In genomic region chr15:99392486-99393385, GRCm38 (mm10) we compare ENCODE assay signal across 8 mouse cellular contexts. TPM values are rescaled to one million over a fixed set of nuclear protein-coding genes. Genes with fewer than 3 reads are reported as not detected.
DNase-seq lines count a peak whose midpoint lies in the region; ATAC-seq lines count a peak whose summit lies in the region.

Tmbim6 (plus strand) TSS chr15:99392882.

- no peaks in the 10 kb centered on the region for H3K9me3 ChIP-seq in intestine, embryonic 14.5 days (ENCODE audit: control insufficient read depth, low read length)

- H3K4me3 ChIP-seq in intestine, embryonic 14.5 days (ENCODE audit: low read depth, low read length), result peak within 1 kb of the TSS; percentile 87

- no peaks in the 10 kb centered on the region for H3K36me3 ChIP-seq in intestine, embryonic 14.5 days (ENCODE audit: control insufficient read depth, insufficient read depth, low read length)

- no peaks in the 10 kb centered on the region for H3K27me3 ChIP-seq in intestine, embryonic 14.5 days (replicated peaks; ENCODE audit: control insufficient read depth, insufficient read depth, low read length)

- H3K4me1 ChIP-seq in intestine, embryonic 14.5 days (replicated peaks; ENCODE audit: control insufficient read depth, insufficient read depth, low read length), result peaks cover 18% of the 10 kb centered on the region

- DNase-seq in adrenal gland, adult 18-20 months (ENCODE audit: low spot score in 2 of 2), result peak; percentile 92 to 95
- peak; percentile 99 for DNase-seq in embryo, embryonic 11 days
- DNase-seq in gastrocnemius, postnatal 25 days, result peak; percentile 100
- DNase-seq in intestine, embryonic 14.5 days (ENCODE audit: low spot score), result peak; percentile 99
- DNase-seq in left cerebral cortex, postnatal 14 days (ENCODE audit: low spot score in 2 of 2), result peak; percentile 100
- DNase-seq in mesoderm, embryonic 11.5 days (ENCODE audit: low read depth, low spot score), result peak; percentile 100
- DNase-seq in right cerebral cortex, postnatal 36 days (ENCODE audit: low spot score in 2 of 2), result peak; percentile 100
- DNase-seq in yolk sac, embryonic 10.5 days (ENCODE audit: low spot score), result peak; percentile 100

- under 1% methylated on average over 51 of the region's 51 CpGs for WGBS in intestine, embryonic 14.5 days

- ATAC-seq in intestine, embryonic 14.5 days (replicated peaks; ENCODE audit: low FRiP score, low TSS enrichment, low read depth), result peak; percentile 100

- intact Hi-C loops in left cerebral cortex, postnatal 14 days (cut with DNase I), result no loop called here

- peak within 1 kb of the TSS; percentile 90 for H3K9ac ChIP-seq in intestine, embryonic 14.5 days (ENCODE audit: low read length)

- H3K27ac ChIP-seq in intestine, embryonic 14.5 days (ENCODE audit: low read depth), result peak within 1 kb of the TSS; percentile 91

- peak within 1 kb of the TSS; percentile 95 for H3K4me2 ChIP-seq in intestine, embryonic 14.5 days (ENCODE audit: low read length)

RNA-seq across cellular contexts. Expression of gene Tmbim6, which starts in this region (rescaled TPM):
- total RNA-seq in adrenal gland, adult 18-20 months (2021), result 100 to 1,000 TPM; 536 to 790 TPM
- total RNA-seq in gastrocnemius, postnatal 25 days (2021), result 100 to 1,000 TPM; 153 to 164 TPM
- polyA plus RNA-seq in intestine, embryonic 14.5 days (2014; fragmentation: Nextera tagmentation; extraction: Ambion mirVana), result 368 and 370 TPM in 2 replicates
- 100 to 1,000 TPM; 330 to 349 TPM for total RNA-seq in left cerebral cortex, postnatal 14 days (2021)

Comparison
In these comparisons a context has a peak if more than half of its experiments do, and no peak if none do; other contexts are left out.
1. Peak in every context shown above with its lines: DNase-seq, ATAC-seq, H3K4me3 ChIP-seq and H3K27ac ChIP-seq.